Mouse (Mus musculus) adrenal gland, postnatal 4 days (tissue): ENCODE results near the gene Cyp17a1. TPM values are rescaled to one million over a fixed set of nuclear protein-coding genes. Genes with fewer than 3 reads are reported as not detected.

Experiments
- DNase-seq, 2 experiments: peaks; one replicate each; pipeline ENCODE4 v3.0.0; 2021 to 2022; ENCODE audit warnings: low spot score in 2 of 2, mixed read lengths in 2 of 2
- total RNA-seq, 2 experiments: library from RNA; stranded (reverse); gene quantifications; 2 replicates each; pipeline ENCODE4 v1.2.3; 2021

The Cyp17a1 gene
- total RNA-seq, 2 experiments from 2014 or later, result 1.1 to 1.4 TPM

GRCm38 (mm10) chr19:46618322-46618721, 54.6 kb downstream of the Cyp17a1 start:
- no peak for DNase-seq

GRCm38 (mm10) chr19:46617361-46617760, 55.6 kb downstream of the Cyp17a1 start:
- DNase-seq, result no peak

Other genes with a start within 250 kb of the Cyp17a1 start
- 10 to 100 TPM; 60.5 to 70.3 TPM for gene Trim8, start 171.5 kb downstream of the Cyp17a1 start, total RNA-seq
- 10 to 100 TPM; 47.2 to 54.9 TPM for gene Arl3, start 100.0 kb downstream of the Cyp17a1 start, total RNA-seq
- 10 to 100 TPM; 13.1 to 18.4 TPM for gene Sfxn2, start 99.8 kb downstream of the Cyp17a1 start, total RNA-seq
- 100 to 1,000 TPM; 180 to 182 TPM for gene Wbp1l, start 74.1 kb downstream of the Cyp17a1 start, total RNA-seq
- 10 to 100 TPM; 16.2 to 20.9 TPM for gene Borcs7, start 16.7 kb upstream of the Cyp17a1 start, total RNA-seq
- 10 to 100 TPM; 64.6 to 73.2 TPM for gene As3mt, start 34.3 kb upstream of the Cyp17a1 start, total RNA-seq
- gene Cnnm2, start 88.4 kb upstream of the Cyp17a1 start, total RNA-seq, result 10 to 100 TPM; 13.9 to 15.0 TPM